Mouse (Mus musculus): Measurements from ENCODE around the gene Gal3st2. TPM values are rescaled to one million over a fixed set of nuclear protein-coding genes. Genes with fewer than 3 reads are reported as not detected.
"Not testable (repeated sequence)": the region's sequence is repeated elsewhere in the genome, so short reads cannot be mapped to it uniquely, and the experiment has no call there.

The Gal3st2 gene
- polyA plus RNA-seq (2016; fragmentation: Nextera tagmentation; extraction: Ambion mirVana), result not detected in 2 replicates

DNA sequence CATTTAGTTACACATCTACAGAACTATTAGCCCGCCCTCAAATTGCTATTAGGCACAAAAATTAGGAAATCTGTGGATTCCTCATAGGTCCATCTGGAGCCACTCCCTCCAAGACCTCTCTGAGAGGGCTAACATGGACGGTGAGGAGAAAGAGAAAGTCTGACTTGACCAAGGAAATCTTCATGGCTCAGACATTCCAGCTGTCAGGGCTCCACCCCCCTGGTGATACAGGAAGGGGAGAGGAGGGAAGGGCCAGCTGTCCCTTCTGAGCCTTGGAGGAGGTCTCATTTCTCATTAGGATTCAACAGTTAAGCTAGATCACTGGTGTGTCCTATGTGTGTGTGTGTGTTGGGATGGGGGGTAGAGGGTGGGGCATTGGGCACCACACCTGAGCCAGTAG lies at the start of gene Gal3st2:
Gene Gal3st2 (plus strand): TSS at position 259 of the 400 bp plus-strand sequence.
- not testable (repeated sequence) for ATAC-seq (ENCODE audit: low FRiP score); H3K9me3 ChIP-seq (replicated peaks); H3K27ac ChIP-seq; H3K4me2 ChIP-seq (replicated peaks); H3K36me3 ChIP-seq; H3K27me3 ChIP-seq; H3K9ac ChIP-seq; H3K4me1 ChIP-seq; H3K4me3 ChIP-seq
- WGBS, result 56% methylated on average over 2 of the region's 2 CpGs

DNA sequence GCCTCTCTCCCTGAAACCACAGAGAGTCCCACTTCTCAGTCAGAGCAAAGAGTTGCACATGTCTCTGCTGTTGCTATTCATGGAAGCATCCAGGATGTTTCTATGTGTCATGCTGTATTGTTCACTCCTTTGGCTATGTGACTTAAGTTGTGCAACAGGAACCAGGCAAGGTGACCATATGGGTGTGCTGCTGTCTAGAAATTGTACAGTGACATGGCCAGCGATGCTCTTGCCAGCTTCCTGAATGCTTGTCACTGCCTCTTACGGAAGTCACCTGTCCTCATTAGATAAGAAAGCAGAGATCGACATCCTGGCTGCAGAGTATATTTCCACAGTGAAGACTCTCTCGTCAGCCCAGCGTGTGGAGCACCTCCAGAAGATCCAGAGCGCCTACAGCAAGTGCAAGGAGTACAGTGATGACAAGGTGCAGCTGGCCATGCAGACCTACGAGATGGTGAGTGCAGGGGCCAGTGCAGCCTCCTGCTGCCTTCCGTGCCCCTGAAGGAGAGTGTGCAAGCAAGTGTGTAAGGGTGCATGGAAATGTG lies 49.5 kb upstream of the Gal3st2 start:
- no peaks in the 10 kb centered on the region for H3K27me3 ChIP-seq
- ATAC-seq (ENCODE audit: low FRiP score), result no peak
- no peak overlapping the region for H3K4me2 ChIP-seq (replicated peaks)
- no peak overlapping the region for H3K27ac ChIP-seq
- H3K9ac ChIP-seq, result no peak overlapping the region
- no peak overlapping the region for H3K4me3 ChIP-seq
- H3K4me1 ChIP-seq, result no peaks in the 10 kb centered on the region
- H3K9me3 ChIP-seq (replicated peaks), result no peaks in the 10 kb centered on the region
- WGBS, result 97% methylated on average over 8 of the region's 8 CpGs
- H3K36me3 ChIP-seq, result peaks cover 88% of the 10 kb centered on the region

DNA sequence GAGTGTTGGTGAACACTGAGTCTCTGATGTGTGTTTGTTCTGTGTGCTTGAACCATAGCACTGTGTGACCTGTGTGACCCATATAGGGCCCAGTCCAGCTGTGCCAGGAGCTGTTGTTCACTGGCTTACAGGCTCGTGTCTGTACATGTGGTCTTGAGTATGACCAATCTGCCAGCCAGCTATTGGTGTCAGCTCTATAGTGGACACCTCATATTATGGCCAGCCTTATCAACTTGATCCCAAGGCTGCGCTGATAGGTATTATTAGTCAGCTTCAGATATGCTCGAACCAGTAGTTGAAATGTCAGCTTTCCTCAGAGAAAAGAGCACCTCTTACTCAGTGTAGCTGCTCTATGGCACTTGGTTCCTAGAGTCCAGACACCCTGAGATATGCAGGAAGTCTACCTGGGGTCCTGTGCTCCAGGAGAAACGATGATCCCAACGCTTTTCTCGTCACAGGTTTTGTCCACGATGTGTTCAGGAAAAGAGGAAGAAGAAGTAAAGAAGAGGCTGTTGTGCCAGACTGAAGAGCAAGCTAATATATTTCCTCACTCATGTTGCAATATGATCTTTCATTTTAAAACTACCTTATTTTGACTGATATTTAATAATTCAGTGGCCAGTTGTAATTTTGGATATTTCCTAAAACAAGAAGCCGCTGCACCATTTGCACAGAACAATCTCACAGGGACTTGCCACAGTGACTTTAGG lies 43.1 kb upstream of the Gal3st2 start:
- Histone ChIP-seq H3K27me3 (no peaks in the 10 kb centered on the region), H3K4me2 (replicated peaks) (no peak overlapping the region), H3K9me3 (replicated peaks) (no peaks in the 10 kb centered on the region), H3K4me3 (no peak overlapping the region), H3K9ac (no peak overlapping the region), H3K27ac (no peak overlapping the region), H3K4me1 (no peaks in the 10 kb centered on the region), H3K36me3 (peaks cover 79% of the 10 kb centered on the region)
- 94% methylated on average over 8 of the region's 8 CpGs for WGBS
- ATAC-seq (ENCODE audit: low FRiP score), result no peak

DNA sequence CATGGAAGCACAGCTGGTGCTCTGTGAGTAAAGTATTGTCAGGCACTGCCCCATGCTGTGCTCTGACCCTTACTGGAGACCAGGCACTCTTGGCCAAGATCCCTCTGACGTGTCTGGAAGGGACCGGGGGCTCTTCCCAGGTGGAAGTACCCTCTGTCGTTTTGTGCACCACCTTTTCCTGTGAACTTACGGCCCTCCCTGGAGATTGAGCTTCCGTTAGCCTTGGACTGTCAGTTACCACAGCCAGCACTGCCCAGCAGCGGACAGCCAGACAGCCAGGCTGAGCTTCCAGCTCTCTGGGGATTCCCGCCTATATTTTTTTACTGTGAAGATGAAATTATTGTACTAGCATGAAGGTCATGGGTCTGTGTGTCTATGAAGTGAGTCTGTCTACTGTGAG lies 42.4 kb upstream of the Gal3st2 start:
- Histone ChIP-seq H3K4me3 (no peak overlapping the region), H3K27ac (no peak overlapping the region), H3K27me3 (no peaks in the 10 kb centered on the region), H3K36me3 (peaks cover 72% of the 10 kb centered on the region), H3K4me2 (replicated peaks) (no peak overlapping the region), H3K9ac (no peak overlapping the region), H3K4me1 (no peaks in the 10 kb centered on the region), H3K9me3 (replicated peaks) (no peaks in the 10 kb centered on the region)
- WGBS, result 85% methylated on average over 7 of the region's 7 CpGs
- ATAC-seq (ENCODE audit: low FRiP score), result no peak

DNA sequence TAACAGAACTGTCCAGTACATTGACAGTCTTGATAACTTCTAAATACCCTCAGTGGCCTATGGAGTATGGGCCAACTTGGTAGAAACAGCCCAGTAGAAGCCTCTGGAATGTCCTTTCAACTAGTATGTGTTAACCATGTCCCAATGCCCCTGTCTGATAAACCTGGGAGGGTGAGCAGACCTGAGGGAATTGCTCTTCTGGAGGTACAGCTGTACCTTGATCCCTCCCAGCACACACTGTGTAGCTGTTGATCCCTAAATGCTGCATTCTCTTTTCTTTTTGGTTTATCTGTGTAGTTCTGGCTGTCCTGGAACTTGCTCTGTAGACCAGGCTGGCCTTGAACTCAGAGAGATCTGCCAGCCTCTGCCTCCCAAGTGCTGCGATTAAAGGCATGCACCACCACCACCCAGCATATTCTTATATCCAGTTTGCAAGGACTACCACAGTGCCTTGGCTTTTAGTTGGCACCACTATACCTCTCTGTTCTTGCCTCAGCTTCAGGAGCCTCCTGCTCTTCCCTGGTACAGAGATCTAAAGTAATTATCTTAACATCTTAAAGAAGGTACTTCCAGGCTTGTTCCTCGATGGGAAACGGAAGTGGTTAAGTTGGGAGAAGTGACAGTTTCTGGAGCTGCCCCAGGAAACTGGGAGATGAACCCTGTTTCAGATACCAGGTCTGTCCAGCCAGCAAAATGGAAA lies 37.2 kb upstream of the Gal3st2 start:
- H3K4me3 ChIP-seq, result no peak overlapping the region
- H3K9me3 ChIP-seq (replicated peaks), result no peaks in the 10 kb centered on the region
- 83% methylated on average over 3 of the region's 3 CpGs for WGBS
- H3K4me1 ChIP-seq, result peaks cover 14% of the 10 kb centered on the region
- H3K36me3 ChIP-seq, result peaks cover 20% of the 10 kb centered on the region
- H3K4me2 ChIP-seq (replicated peaks), result peak overlapping the region; percentile 81
- ATAC-seq (ENCODE audit: low FRiP score), result no peak
- H3K27ac ChIP-seq, result no peak overlapping the region
- H3K9ac ChIP-seq, result no peak overlapping the region
- no peaks in the 10 kb centered on the region for H3K27me3 ChIP-seq

DNA sequence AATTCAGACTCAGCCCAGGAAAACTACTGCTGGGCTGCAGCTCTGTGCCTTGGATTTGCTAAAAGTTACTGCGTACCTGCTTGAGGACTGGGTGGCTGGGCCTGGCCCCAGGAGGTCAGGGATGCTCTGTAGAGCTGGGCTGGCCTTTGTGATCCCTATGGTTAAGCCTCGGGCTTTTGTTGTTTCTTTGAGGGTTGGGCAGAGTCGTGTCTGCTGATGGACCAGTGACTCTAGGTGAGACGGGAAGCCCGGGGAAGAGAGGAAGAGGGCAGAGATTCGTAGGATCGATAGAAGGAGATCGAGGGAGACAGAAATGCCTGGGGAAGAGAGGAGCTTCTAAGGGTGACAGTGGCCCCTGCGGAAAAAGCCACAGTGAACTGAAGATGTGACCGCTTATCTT lies 36.5 kb upstream of the Gal3st2 start, which contains the start of gene D2hgdh:
Gene D2hgdh (plus strand): TSS at position 301 of the 400 bp plus-strand sequence.
- ATAC-seq (ENCODE audit: low FRiP score), result peak; percentile 22; the same call in 1 of the 2 replicates
- H3K4me3 ChIP-seq, result peak within 1 kb of the TSS; percentile 45
- 3% methylated on average over 10 of the region's 10 CpGs for WGBS
- peaks cover 14% of the 10 kb centered on the region for H3K4me1 ChIP-seq
- no peaks in the 10 kb centered on the region for H3K27me3 ChIP-seq
- H3K36me3 ChIP-seq, result peaks cover 13% of the 10 kb centered on the region
- H3K4me2 ChIP-seq (replicated peaks), result peak within 1 kb of the TSS; percentile 81
- peak within 1 kb of the TSS; percentile 89 for H3K27ac ChIP-seq
- H3K9ac ChIP-seq, result peak within 1 kb of the TSS; percentile 55
- no peaks in the 10 kb centered on the region for H3K9me3 ChIP-seq (replicated peaks)

DNA sequence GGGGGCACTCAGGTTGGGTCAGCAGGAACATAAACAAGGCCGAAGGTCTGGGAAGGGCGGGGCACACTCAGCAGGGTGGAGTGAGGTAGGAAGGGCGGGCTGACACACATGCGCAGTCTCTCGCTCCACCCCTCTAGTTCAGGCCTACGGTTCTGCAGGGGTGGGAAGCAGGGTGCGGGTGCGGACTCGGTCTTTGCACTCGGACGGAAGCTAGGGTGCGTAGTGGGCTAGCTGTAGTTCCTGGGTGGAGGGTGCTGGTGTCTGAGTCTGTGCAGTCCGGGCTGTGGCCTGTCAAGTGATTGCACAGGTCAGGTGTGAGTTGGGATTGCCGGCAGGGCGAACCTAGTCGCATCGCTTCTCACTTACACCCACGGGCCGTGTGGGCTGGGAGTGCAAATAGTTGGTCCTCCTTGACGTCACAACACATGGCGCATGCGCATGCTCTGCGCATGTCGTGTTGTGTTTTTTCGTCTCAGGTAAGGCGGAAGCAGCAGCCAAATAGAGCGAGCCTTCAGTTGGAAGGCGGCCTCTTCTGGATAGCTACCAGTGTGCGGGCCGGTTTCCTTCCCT lies 35.9 kb upstream of the Gal3st2 start:
- Histone ChIP-seq H3K9ac (peak overlapping the region; percentile 55), H3K4me1 (peaks cover 14% of the 10 kb centered on the region), H3K9me3 (replicated peaks) (no peaks in the 10 kb centered on the region), H3K4me2 (replicated peaks) (peak overlapping the region; percentile 81), H3K27me3 (no peaks in the 10 kb centered on the region), H3K4me3 (peak overlapping the region; percentile 45), H3K36me3 (peaks cover 14% of the 10 kb centered on the region; the same call in 1 of the 2 replicates), H3K27ac (peak overlapping the region; percentile 89)
- under 1% methylated on average over 30 of the region's 30 CpGs for WGBS
- peak; percentile 97 for ATAC-seq (ENCODE audit: low FRiP score)

DNA sequence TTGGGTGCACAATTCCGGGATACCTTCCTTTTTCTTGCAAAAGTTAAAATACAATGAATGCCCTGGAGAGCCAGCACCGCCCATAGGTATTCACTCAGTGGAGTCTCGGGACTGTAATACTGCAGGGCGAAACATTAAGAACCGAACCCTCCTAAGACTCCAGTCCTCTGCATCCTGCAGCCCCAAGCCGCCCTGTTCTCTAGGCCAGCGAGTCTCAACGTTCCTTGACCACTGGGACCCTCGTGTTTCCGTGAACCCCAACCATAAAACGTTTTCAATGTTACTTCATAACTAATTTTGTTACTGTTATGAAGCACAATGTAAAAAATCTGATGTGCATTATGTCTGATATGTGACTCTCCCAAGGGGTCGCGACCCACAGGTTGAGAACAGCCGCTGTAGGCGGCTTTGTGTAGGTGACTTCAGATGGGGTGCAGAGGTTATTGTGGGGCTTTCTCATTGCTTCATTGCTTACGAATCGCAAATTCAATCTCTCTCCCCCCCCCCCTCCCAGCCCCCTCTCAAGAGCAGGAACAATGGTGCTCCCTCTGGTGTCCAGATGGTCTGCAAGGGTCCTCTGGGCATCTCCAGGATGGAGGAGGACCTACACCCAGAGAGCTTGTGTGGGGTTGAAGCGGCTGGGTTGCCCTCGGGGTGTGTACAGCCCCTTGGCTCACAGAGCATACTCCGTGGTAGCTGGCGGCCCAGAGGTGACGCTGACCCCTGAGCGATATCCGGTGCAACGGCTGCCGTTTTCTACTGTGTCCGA lies 35.2 kb upstream of the Gal3st2 start:
- Histone ChIP-seq H3K4me2 (replicated peaks) (peak overlapping the region; percentile 81), H3K27ac (peak overlapping the region; percentile 89), H3K4me1 (peaks cover 14% of the 10 kb centered on the region), H3K4me3 (peak overlapping the region; percentile 45), H3K27me3 (no peaks in the 10 kb centered on the region), H3K9me3 (replicated peaks) (no peaks in the 10 kb centered on the region), H3K9ac (peak overlapping the region; percentile 55), H3K36me3 (peaks cover 12% of the 10 kb centered on the region; the same call in 1 of the 2 replicates)
- ATAC-seq (ENCODE audit: low FRiP score), result peak; percentile 44; the same call in 1 of the 2 replicates
- 34% methylated on average over 27 of the region's 27 CpGs for WGBS

DNA sequence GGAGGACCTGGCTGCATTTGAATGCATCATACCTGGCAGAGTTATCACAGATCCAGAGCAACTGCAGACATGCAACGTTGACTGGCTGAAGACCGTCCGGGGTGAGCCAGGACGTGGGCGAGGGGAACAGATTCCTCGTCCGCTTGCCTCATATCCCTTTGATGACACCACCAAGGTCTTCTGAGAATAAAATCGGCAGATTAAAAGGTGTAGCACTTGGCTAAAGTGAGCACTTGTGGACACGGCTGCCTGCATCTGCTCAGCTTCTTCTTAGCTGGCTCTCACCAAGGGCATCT lies 34.6 kb upstream of the Gal3st2 start:
- no peaks in the 10 kb centered on the region for H3K9me3 ChIP-seq (replicated peaks)
- no peak overlapping the region for H3K9ac ChIP-seq
- H3K4me1 ChIP-seq, result peaks cover 14% of the 10 kb centered on the region
- ATAC-seq (ENCODE audit: low FRiP score), result no peak
- no peaks in the 10 kb centered on the region for H3K27me3 ChIP-seq
- H3K27ac ChIP-seq, result no peak overlapping the region
- H3K4me3 ChIP-seq, result no peak overlapping the region
- WGBS, result 96% methylated on average over 9 of the region's 9 CpGs
- peak overlapping the region; percentile 81 for H3K4me2 ChIP-seq (replicated peaks)
- peaks cover 6% of the 10 kb centered on the region; the same call in 1 of the 2 replicates for H3K36me3 ChIP-seq

DNA sequence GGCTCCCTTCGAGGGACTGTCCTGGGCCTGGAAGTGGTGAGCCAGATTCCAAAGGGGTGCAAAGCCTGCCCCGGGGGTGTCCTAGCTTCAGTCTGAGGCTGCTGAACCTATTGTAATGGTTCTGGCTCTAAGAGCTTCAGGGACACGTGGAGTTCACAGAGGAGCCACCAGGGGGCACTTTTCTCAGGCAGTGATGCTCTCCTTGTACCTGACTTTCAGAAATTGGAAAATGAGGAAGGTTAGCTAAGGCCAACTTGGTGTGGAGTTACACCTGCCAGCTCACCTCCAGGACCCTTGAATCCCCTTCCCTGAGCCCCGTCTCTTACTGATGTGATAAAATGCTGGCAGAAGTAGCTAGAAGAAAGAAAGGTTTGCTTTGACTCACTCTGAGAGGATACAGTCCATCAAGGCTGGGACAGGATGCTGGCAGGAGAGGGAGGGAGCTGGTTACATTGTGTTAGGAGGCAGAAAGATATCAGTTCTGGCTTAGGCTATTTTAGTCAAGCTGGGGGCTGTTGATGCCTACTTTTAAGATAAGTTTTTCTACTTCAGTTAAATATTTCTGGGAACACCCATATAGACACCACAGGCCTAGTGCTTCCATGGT lies 28.2 kb upstream of the Gal3st2 start:
- 59% methylated on average over 3 of the region's 4 CpGs for WGBS

DNA sequence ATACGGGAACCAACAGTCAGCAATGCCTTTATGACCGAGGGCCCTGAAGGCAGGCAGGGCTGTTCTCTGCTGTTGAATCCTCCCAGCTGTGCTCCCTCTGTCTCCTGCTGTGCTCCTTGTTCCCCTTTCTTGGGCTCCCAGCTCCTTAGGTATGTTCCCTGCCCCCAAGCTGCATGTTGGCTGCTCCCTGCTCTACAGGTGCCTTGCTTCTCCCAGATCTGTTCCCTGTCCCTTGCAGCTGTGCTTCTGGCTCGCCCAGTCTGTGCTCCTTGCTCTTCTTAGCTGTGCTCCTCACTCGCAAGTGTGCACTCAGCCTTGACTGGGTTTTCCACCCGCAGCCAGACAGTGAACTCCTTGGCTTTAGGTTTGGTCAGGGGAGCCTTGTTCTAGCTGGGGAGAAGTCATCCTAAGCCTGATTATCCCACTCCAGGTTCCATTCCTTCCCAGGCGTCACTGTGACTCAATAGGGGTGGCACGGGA lies 26.4 kb upstream of the Gal3st2 start:
- no peak for ATAC-seq (ENCODE audit: low FRiP score)
- 86% methylated on average over 7 of the region's 7 CpGs for WGBS
- H3K27me3 ChIP-seq, result no peaks in the 10 kb centered on the region
- no peak overlapping the region for H3K27ac ChIP-seq
- H3K4me3 ChIP-seq, result no peak overlapping the region
- no peak overlapping the region for H3K9ac ChIP-seq
- peaks cover 20% of the 10 kb centered on the region for H3K36me3 ChIP-seq
- no peaks in the 10 kb centered on the region for H3K4me1 ChIP-seq
- H3K9me3 ChIP-seq (replicated peaks), result no peaks in the 10 kb centered on the region
- H3K4me2 ChIP-seq (replicated peaks), result no peak overlapping the region

More for the DNA sequence above, 28.2 kb upstream of the Gal3st2 start:
- H3K9me3 ChIP-seq (replicated peaks); H3K9ac ChIP-seq; H3K4me1 ChIP-seq; H3K27ac ChIP-seq; H3K4me3 ChIP-seq; H3K4me2 ChIP-seq (replicated peaks); H3K27me3 ChIP-seq; ATAC-seq (ENCODE audit: low FRiP score): not testable (repeated sequence)
- H3K36me3 ChIP-seq, result peaks cover 18% of the 10 kb centered on the region
